ENCODE assay signal across 14 mouse cellular contexts in genomic region chr19:46225506-46225905, GRCm38 (mm10).
DNase-seq lines count a peak whose midpoint lies in the region; ATAC-seq and TF ChIP-seq lines count a peak whose summit lies in the region.
"Had no signal": no experiment of that assay in that cellular context is flagged by ENCODE, and none has a peak within 500 bp of the region (broad histone marks: within the 10 kb centered on the region; RNA-seq: fewer than 3 reads in every experiment).

No protein-coding gene starts in this region.

- H3K9me3 ChIP-seq in heart, embryonic 11.5 days (replicated peaks; ENCODE audit: control insufficient read depth, low read length) = no peaks in the 10 kb centered on the region
- no peaks in the 10 kb centered on the region for H3K9me3 ChIP-seq in lung, embryonic 14.5 days (ENCODE audit: low read depth, low read length)
- H3K9me3 ChIP-seq: hindbrain, embryonic 10.5 days; limb, embryonic 13.5 days had no signal

- H3K4me1 ChIP-seq in heart, embryonic 11.5 days (ENCODE audit: control insufficient read depth, insufficient read depth, low read length) = peaks cover 3% of the 10 kb centered on the region; the same call in 1 of the 2 replicates
- no peaks in the 10 kb centered on the region for H3K4me1 ChIP-seq in lung, embryonic 14.5 days (ENCODE audit: insufficient read depth)
- H3K4me1 ChIP-seq: hindbrain, embryonic 10.5 days had no signal

- intact Hi-C loops in gastrocnemius, adult 2 months (cut with DNase I) = loop anchor here (5.0 kb wide), 2 partner anchors 38 to 78 kb away; partner anchors contain the start of gene Pitx3

- H3K4me2 ChIP-seq in heart, embryonic 11.5 days = no peak overlapping the region
- no peak overlapping the region for H3K4me2 ChIP-seq in lung, embryonic 14.5 days
- H3K4me2 ChIP-seq: limb, embryonic 13.5 days; midbrain, embryonic 11.5 days had no signal

- peak overlapping the region; percentile 15; the same call in 1 of the 2 replicates for H3K27ac ChIP-seq in heart, embryonic 11.5 days (ENCODE audit: low read depth, low read length)
- H3K27ac ChIP-seq in lung, embryonic 14.5 days (ENCODE audit: low read depth) = peak overlapping the region; percentile 56
- H3K27ac ChIP-seq in gastrocnemius, adult 2 months = peak overlapping the region; percentile 82
- H3K27ac ChIP-seq: hindbrain, embryonic 10.5 days; limb, embryonic 13.5 days had no signal

- 65% methylated on average over 4 of the region's 4 CpGs for WGBS in heart, embryonic 11.5 days (ENCODE audit: insufficient replicate concordance)
- WGBS in lung, embryonic 14.5 days = 62% methylated on average over 4 of the region's 4 CpGs

- no peak for TF ChIP-seq CTCF in lung, embryonic 14.5 days (IDR thresholded peaks at IDR 0.05; ENCODE audit: low read depth)
- no peak for TF ChIP-seq CTCF in gastrocnemius, adult 2 months (IDR thresholded peaks at IDR 0.05)

- no peak overlapping the region for H3K9ac ChIP-seq in heart, embryonic 11.5 days (ENCODE audit: low read depth, low read length)
- H3K9ac ChIP-seq in lung, embryonic 14.5 days = no peak overlapping the region
- H3K9ac ChIP-seq: limb, embryonic 13.5 days had no signal

- no peaks in the 10 kb centered on the region for H3K27me3 ChIP-seq in heart, embryonic 11.5 days (ENCODE audit: control insufficient read depth, insufficient read depth, low read length)
- no peaks in the 10 kb centered on the region for H3K27me3 ChIP-seq in lung, embryonic 14.5 days (ENCODE audit: insufficient read depth, low read length)
- H3K27me3 ChIP-seq: limb, embryonic 13.5 days had no signal

- ATAC-seq in heart, embryonic 11.5 days (replicated peaks; ENCODE audit: insufficient number of reproducible peaks, low FRiP score, low TSS enrichment) = no peak
- ATAC-seq in lung, embryonic 14.5 days (ENCODE audit: insufficient read depth) = no peak
- ATAC-seq: CD4-positive, CD25-positive, alpha-beta regulatory T cell, adult 4 months; forebrain, embryonic 16.5 days had no signal

- H3K36me3 ChIP-seq in heart, embryonic 11.5 days (ENCODE audit: control insufficient read depth, insufficient read depth, low read length) = no peaks in the 10 kb centered on the region
- 0 out of 2 replicates have a peak, but pooled peaks cover 3% of the 10 kb centered on the region for H3K36me3 ChIP-seq in lung, embryonic 14.5 days (ENCODE audit: insufficient read depth)

- DNase-seq in heart, adult 8-10 months (ENCODE audit: low spot score) = no peak
- no peak for DNase-seq in lung, embryonic 14.5 days
- no peak for DNase-seq in lung, postnatal 4 days
- peak; percentile 85 for DNase-seq in gastrocnemius, adult 2 months
- no peak for DNase-seq in adrenal gland, adult 8-10 months
- no peak for DNase-seq in ovary, postnatal 36 days (ENCODE audit: low spot score)
- DNase-seq: adrenal gland, postnatal 25 days; thymus, postnatal 36 days had no signal

- no peak overlapping the region for H3K4me3 ChIP-seq in heart, embryonic 11.5 days (ENCODE audit: low read depth, low read length)
- H3K4me3 ChIP-seq in lung, embryonic 14.5 days (ENCODE audit: low read depth, low read length) = no peak overlapping the region
- H3K4me3 ChIP-seq in gastrocnemius, adult 2 months = peak overlapping the region; percentile 17; the same call in 1 of the 2 replicates
- H3K4me3 ChIP-seq: hindbrain, embryonic 10.5 days; limb, embryonic 13.5 days had no signal

Comparison
In these comparisons a context has a peak if more than half of its experiments do, and no peak if none do; other contexts are left out.
1. H3K27ac ChIP-seq: peak in every context shown above with its lines; median percentile 82 in gastrocnemius, adult 2 months; 56 in lung, embryonic 14.5 days; 15 in heart, embryonic 11.5 days.